Mouse (Mus musculus) intestine, embryonic 16.5 days (tissue): ENCODE measurements around the gene Acy3. TPM values are rescaled to one million over a fixed set of nuclear protein-coding genes. Genes with fewer than 3 reads are reported as not detected.

ENCODE experiments used
- ATAC-seq: fragments of 200-750 bp; cut with Nextera tagmentation; 2 replicates; pipeline ENCODE4 v1.8.0; 2017; ENCODE audit warnings: moderate TSS enrichment, moderate library complexity
- H3K27ac ChIP-seq: fragments of 300-500 bp; sonication (generic); 2 replicates; pipeline ENCODE4 v1.5.1; 2014; ENCODE audit warnings: mild to moderate bottlenecking, low read length
- H3K27me3 ChIP-seq: fragments of 300-500 bp; sonication (generic); replicated peaks from 2 replicates; pipeline ENCODE4 v1.6.1; 2014; ENCODE audit warnings: low read length, control low read depth, mixed read lengths; ENCODE audit not compliant: control insufficient read depth, insufficient read depth
- H3K36me3 ChIP-seq: fragments of 300-500 bp; sonication (generic); 2 replicates; pipeline ENCODE4 v1.6.1; 2014; ENCODE audit warnings: low read length, control low read depth; ENCODE audit not compliant: control insufficient read depth, insufficient read depth
- H3K4me1 ChIP-seq: fragments of 300-500 bp; sonication (generic); 2 replicates; pipeline ENCODE4 v1.6.1; 2014; ENCODE audit warnings: low read length, control low read depth, mixed read lengths; ENCODE audit not compliant: control insufficient read depth, insufficient read depth
- H3K4me2 ChIP-seq: fragments of 300-500 bp; sonication (generic); 2 replicates; pipeline ENCODE4 v1.6.1; 2014; ENCODE audit warnings: low read depth, low read length, control low read depth
- H3K4me3 ChIP-seq: fragments of 300-500 bp; sonication (generic); 2 replicates; pipeline ENCODE4 v1.5.1; 2014; ENCODE audit warnings: mild to moderate bottlenecking, low read length
- H3K9ac ChIP-seq: fragments of 300-500 bp; sonication (generic); 2 replicates; pipeline ENCODE4 v1.6.1; 2014; ENCODE audit warnings: low read depth, low read length
- H3K9me3 ChIP-seq: fragments of 300-500 bp; sonication (generic); 2 replicates; pipeline ENCODE4 v1.6.1; 2016; ENCODE audit warnings: low read length, control low read depth; ENCODE audit not compliant: control insufficient read depth
- WGBS: fragments of 180-500 bp; shearing (Covaris S2); extraction: QIAGEN DNeasy Blood & Tissue Kit; methylation state at CpG from one replicate; pipeline ENCODE4 v1.1.7; 2014; 5-methylcytosine and 5-hydroxymethylcytosine counted together
- polyA plus RNA-seq: library from polyadenylated mRNA; unstranded; fragments of >200 nt; fragmentation: Nextera tagmentation; extraction: Ambion mirVana; gene quantifications from 2 replicates; pipeline ENCODE4 v1.2.1, GENCODE M21; 2015

Acy3 gene
- 16.9 and 20.1 TPM in 2 replicates for polyA plus RNA-seq

GRCm38 (mm10) chr19:3986334-3986733, at the start of gene Acy3:
TSS of gene Acy3 (plus strand) at chr19:3986570.
- Histone ChIP-seq H3K27ac (peak within 1 kb of the TSS; percentile 58), H3K4me1 (peaks cover 19% of the 10 kb centered on the region), H3K9me3 (no peaks in the 10 kb centered on the region), H3K4me2 (peak within 1 kb of the TSS; percentile 30), H3K9ac (peak within 1 kb of the TSS; percentile 63), H3K36me3 (no peaks in the 10 kb centered on the region; the same call in 1 of the 2 replicates), H3K27me3 (no peaks in the 10 kb centered on the region), H3K4me3 (peak within 1 kb of the TSS; percentile 32)
- 8% methylated on average over 8 of the region's 8 CpGs for WGBS
- peak; percentile 90 for ATAC-seq

GRCm38 (mm10) chr19:3942315-3942714, 44.1 kb upstream of the Acy3 start:
- ATAC-seq: no peak
- peaks cover 9% of the 10 kb centered on the region; the same call in 1 of the 2 replicates for H3K4me1 ChIP-seq
- no peaks in the 10 kb centered on the region for H3K36me3 ChIP-seq
- H3K9ac ChIP-seq: no peak overlapping the region
- WGBS: 75% methylated on average over 7 of the region's 7 CpGs
- no peak overlapping the region for H3K4me2 ChIP-seq
- no peak overlapping the region for H3K27ac ChIP-seq
- no peaks in the 10 kb centered on the region for H3K9me3 ChIP-seq
- no peak overlapping the region for H3K4me3 ChIP-seq
- H3K27me3 ChIP-seq: no peaks in the 10 kb centered on the region

GRCm38 (mm10) chr19:3942986-3943735, 43.2 kb upstream of the Acy3 start:
- ATAC-seq: peak; percentile 84
- no peaks in the 10 kb centered on the region for H3K36me3 ChIP-seq
- 21% methylated on average over 27 of the region's 27 CpGs for WGBS
- H3K4me3 ChIP-seq: peak overlapping the region; percentile 23
- no peaks in the 10 kb centered on the region for H3K27me3 ChIP-seq
- no peak overlapping the region for H3K9ac ChIP-seq
- no peaks in the 10 kb centered on the region for H3K9me3 ChIP-seq
- H3K4me2 ChIP-seq: peak overlapping the region; percentile 44
- no peak overlapping the region for H3K27ac ChIP-seq
- peaks cover 9% of the 10 kb centered on the region; the same call in 1 of the 2 replicates for H3K4me1 ChIP-seq

GRCm38 (mm10) chr19:3945872-3946564, 40.4 kb upstream of the Acy3 start:
- Histone ChIP-seq H3K27ac (no peak overlapping the region), H3K4me1 (peaks cover 9% of the 10 kb centered on the region; the same call in 1 of the 2 replicates), H3K27me3 (no peaks in the 10 kb centered on the region), H3K9ac (no peak overlapping the region), H3K36me3 (no peaks in the 10 kb centered on the region), H3K4me3 (no peak overlapping the region), H3K9me3 (no peaks in the 10 kb centered on the region), H3K4me2 (no peak overlapping the region)
- WGBS: 25% methylated on average over 10 of the region's 10 CpGs
- peak; percentile 56; the same call in 1 of the 2 replicates for ATAC-seq

- no peaks in the 10 kb centered on the region for H3K27me3 ChIP-seq
- H3K27ac ChIP-seq: no peak overlapping the region
- ATAC-seq: peak; percentile 67
- WGBS: 21% methylated on average over 2 of the region's 2 CpGs
- no peaks in the 10 kb centered on the region for H3K9me3 ChIP-seq
- no peak overlapping the region for H3K9ac ChIP-seq
- no peak overlapping the region for H3K4me3 ChIP-seq
- peaks cover 9% of the 10 kb centered on the region; the same call in 1 of the 2 replicates for H3K4me1 ChIP-seq
- no peaks in the 10 kb centered on the region for H3K36me3 ChIP-seq
- no peak overlapping the region for H3K4me2 ChIP-seq
Observed at GRCm38 (mm10) chr19:3946715-3947114, 39.7 kb upstream of the Acy3 start.

- no peaks in the 10 kb centered on the region for H3K27me3 ChIP-seq
- no peaks in the 10 kb centered on the region for H3K36me3 ChIP-seq
- H3K4me3 ChIP-seq: no peak overlapping the region
- peaks cover 9% of the 10 kb centered on the region; the same call in 1 of the 2 replicates for H3K4me1 ChIP-seq
- H3K4me2 ChIP-seq: no peak overlapping the region
- H3K9ac ChIP-seq: no peak overlapping the region
- no peak overlapping the region for H3K27ac ChIP-seq
- WGBS: 82% methylated on average over 3 of the region's 3 CpGs
- H3K9me3 ChIP-seq: no peaks in the 10 kb centered on the region
- no peak for ATAC-seq
Observed at GRCm38 (mm10) chr19:3947813-3948212, 38.6 kb upstream of the Acy3 start.

- Histone ChIP-seq H3K4me2 (no peak overlapping the region), H3K9ac (no peak overlapping the region), H3K4me3 (no peak overlapping the region), H3K27me3 (no peaks in the 10 kb centered on the region), H3K4me1 (0 out of 2 replicates have a peak, but pooled peaks cover 3% of the 10 kb centered on the region), H3K9me3 (no peaks in the 10 kb centered on the region), H3K36me3 (no peaks in the 10 kb centered on the region), H3K27ac (no peak overlapping the region)
- no peak for ATAC-seq
- 70% methylated on average over 14 of the region's 14 CpGs for WGBS
Observed at GRCm38 (mm10) chr19:3948546-3948945, 37.8 kb upstream of the Acy3 start.

GRCm38 (mm10) chr19:3950331-3950730, 36.0 kb upstream of the Acy3 start:
- 86% methylated on average over 3 of the region's 3 CpGs for WGBS
- ATAC-seq: no peak
- H3K27ac ChIP-seq: no peak overlapping the region

GRCm38 (mm10) chr19:3951461-3951860, 34.9 kb upstream of the Acy3 start:
- Histone ChIP-seq H3K4me2 (no peak overlapping the region), H3K36me3 (no peaks in the 10 kb centered on the region), H3K9ac (no peak overlapping the region), H3K4me3 (no peak overlapping the region), H3K27ac (no peak overlapping the region), H3K9me3 (no peaks in the 10 kb centered on the region), H3K4me1 (peaks cover 3% of the 10 kb centered on the region; the same call in 1 of the 2 replicates), H3K27me3 (no peaks in the 10 kb centered on the region)
- no peak for ATAC-seq

More at GRCm38 (mm10) chr19:3950331-3950730, 36.0 kb upstream of the Acy3 start:
- Histone ChIP-seq H3K9ac (no peak overlapping the region), H3K4me3 (no peak overlapping the region), H3K9me3 (no peaks in the 10 kb centered on the region), H3K36me3 (no peaks in the 10 kb centered on the region), H3K4me1 (0 out of 2 replicates have a peak, but pooled peaks cover 3% of the 10 kb centered on the region), H3K27me3 (no peaks in the 10 kb centered on the region), H3K4me2 (no peak overlapping the region)
